Mouse (Mus musculus): Measurements from ENCODE around the gene Pcyox1. TPM values are rescaled to one million over a fixed set of nuclear protein-coding genes. Genes with fewer than 3 reads are reported as not detected.
"Not testable (repeated sequence)": the region's sequence is repeated elsewhere in the genome, so short reads cannot be mapped to it uniquely, and the experiment has no call there.

Pcyox1 gene
- total RNA-seq, 2 experiments from 2014 or later = 95.3 to 104 TPM

DNA sequence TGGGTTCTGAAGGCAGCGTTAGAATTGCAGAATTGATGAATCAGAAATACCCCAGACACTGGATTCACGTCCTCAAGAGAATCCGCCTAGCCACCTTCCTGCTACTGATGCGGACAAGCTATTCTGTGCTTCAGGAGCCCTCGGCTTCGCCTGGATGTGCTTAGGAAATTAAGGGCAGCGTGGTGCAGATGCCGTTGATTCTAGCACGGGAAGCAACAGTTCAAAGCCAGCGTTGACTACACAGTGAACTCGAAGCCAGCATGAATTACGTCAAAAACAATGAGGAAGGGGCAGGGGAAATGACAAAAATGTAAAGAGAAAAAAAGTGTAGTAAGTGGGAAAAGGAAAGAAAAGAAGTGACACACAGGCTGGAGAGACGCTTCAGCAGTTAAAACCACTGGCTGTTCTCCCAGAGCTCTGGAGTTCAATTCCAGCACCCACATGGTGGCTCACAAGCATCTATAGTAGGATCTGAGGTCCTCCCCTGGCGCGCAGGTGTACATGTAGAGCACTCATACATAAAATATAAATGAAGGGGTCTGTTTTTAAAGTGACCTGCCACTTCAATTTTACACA, 26.1 kb downstream of the Pcyox1 start, which contains the start of gene Snrpg:
Gene Snrpg (plus strand): TSS at position 541 of the 576 bp plus-strand sequence.
- no peak for DNase-seq (ENCODE audit: low spot score in 2 of 2)
- intact Hi-C loops (cut with DNase I) = no loop called here

DNA sequence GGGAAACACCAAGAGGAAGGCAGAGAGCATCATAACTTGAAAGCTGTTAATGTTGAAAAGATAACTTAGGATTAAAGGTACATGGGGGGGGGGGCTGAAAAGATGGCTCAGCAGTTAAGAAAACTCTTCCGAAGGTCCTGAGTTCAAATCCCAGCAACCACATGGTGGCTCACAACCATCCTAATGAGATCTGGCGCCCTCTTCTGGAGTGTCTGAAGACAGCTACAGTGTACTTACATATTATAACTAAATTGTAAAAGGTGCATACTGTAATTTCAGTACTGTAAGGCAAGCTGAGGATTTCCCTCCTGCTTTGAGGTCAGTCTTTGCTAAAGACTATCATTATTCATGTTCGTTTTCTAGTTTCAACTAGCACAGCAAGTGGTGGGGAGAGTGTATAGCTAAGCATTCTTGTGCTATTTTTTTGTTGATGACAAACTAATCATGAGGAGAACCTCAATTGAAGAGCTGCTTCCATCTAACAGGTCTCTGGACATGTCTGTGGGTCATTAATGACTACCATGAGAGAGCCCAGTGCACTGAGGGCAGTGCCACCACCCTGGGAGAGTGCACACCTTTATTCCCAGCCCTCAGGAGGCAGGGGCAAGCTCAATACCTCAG, 26.8 kb downstream of the Pcyox1 start:
- no peak for DNase-seq (ENCODE audit: low spot score in 2 of 2)
- intact Hi-C loops (cut with DNase I) = no loop called here

DNA sequence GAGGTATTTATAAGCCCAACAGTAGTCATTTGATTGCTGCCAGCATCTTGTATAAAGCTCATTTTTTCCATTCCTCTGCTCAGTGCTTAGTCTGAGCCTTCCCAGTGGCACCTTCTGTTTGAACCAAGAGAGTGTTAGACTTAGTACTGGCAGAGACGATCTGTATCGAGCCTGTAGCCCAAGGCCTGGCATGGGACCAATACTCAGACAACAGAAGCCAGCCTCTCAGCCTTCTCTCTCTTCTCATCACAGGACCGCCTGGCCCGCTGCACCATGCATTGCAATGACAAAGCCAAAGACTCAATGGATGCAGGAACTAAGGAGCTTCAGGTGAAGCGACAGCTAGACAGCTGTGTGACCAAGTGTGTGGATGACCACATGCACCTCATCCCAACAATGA, 28.5 kb downstream of the Pcyox1 start:
- DNase-seq (ENCODE audit: low spot score in 2 of 2) = peak in 1 of 2 experiments; percentile 53
- intact Hi-C loops (cut with DNase I) = loop anchor here (5.0 kb wide), 1 partner anchor 341 kb away; the partner anchor contains the start of gene Add2

DNA sequence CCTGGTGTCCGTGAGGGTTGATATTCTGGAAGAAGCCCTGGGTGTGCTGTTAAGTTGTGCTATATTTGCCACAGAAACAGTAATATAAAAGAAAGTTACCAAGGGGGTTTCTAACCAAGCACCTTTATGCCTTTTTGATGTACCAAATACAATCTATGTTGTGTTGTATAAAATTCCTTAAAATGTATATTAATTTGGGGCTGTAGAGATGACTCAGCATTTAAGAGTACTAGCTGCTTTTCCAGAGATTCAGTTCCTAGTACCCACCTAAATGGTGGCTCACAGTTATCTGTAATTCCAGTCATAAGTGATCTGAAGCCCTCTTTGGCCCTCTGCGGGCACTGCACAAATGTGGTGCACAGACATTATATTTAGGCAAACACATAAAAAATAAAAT, 30.1 kb downstream of the Pcyox1 start:
- DNase-seq (ENCODE audit: low spot score in 2 of 2) = no peak
- intact Hi-C loops (cut with DNase I) = loop anchor here (5.0 kb wide), 1 partner anchor 340 kb away; the partner anchor contains the start of gene Add2

DNA sequence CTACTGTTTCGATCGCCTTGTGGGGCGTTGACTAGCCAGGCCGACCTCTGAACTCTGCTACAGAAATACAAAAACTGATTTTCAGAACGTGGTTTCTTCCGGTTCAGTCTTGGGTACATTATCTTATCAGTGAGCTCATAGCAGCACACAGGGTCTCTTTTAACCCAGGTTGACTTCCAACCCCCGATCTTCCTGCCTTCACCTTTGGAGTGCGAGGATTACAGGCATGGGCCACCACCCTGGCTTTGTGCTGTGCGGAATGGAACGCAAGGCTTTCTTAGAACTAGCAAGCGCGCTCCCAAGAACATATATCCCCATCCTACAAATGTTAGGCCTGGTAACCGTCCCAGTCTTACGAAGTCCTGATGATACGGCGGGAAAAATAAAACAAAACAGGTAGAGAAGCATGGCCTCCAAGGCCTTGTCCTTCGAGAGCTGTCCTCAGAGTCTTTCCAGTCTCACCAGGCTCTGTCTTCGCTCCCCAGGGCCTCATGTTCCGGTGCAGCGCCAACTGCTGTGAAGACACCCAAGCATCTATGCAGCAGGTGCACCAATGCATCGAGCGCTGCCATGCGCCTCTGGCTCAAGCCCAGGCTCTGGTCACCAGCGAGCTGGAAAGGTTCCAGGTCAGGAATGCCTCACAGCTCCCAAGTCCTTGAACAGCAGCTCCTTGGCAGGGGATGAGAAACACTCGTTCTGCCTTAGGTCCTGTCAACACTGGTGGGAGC, 30.7 kb downstream of the Pcyox1 start:
- DNase-seq (ENCODE audit: low spot score in 2 of 2) = peak; percentile 26 to 28
- intact Hi-C loops (cut with DNase I) = loop anchor here (5.0 kb wide), 1 partner anchor 339 kb away; the partner anchor contains the start of gene Add2

DNA sequence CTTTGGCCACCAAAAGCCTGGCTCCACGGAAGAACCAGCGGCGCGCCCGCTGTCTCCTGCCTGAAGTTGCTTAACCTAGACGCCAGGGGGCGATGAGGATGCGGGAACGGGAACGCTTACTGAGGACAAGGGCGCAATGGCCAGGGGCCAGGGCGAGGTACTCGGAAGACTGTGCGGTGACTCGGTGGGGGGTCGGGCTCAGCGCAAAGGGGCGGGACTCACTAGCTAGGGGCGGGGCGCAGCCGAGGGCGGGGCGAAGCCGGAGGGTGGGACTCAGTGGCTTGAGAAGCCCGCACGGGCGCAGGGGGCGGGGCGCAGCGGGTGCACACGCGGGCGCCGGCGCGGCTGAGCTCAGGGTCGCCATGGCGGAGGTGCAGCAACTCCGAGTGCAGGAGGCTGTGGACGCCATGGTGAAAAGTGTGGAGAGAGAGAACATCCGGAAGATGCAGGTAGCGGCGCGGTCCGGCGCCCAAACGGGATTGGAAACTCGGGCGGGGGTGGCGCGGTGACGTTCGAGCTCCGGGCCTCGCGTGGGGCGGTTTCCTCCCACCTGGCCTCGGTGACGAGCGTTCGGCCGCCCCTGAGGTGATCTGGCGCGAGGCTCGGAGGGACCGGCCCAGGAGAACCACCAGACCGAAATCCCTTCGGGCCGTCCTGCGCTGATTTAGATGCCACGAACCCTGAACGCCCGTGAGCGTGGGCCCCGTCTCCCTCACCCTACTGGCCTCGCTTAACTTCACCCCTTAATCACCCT, 31.4 kb downstream of the Pcyox1 start, which contains the start of gene Fam136a:
Gene Fam136a (plus strand): TSS at position 276 of the 754 bp plus-strand sequence.
- intact Hi-C loops (cut with DNase I) = loop anchor here (2.0 to 5.0 kb wide), 2 partner anchors 31 to 338 kb away; partner anchors contain the start of genes Add2 and Pcyox1

DNA sequence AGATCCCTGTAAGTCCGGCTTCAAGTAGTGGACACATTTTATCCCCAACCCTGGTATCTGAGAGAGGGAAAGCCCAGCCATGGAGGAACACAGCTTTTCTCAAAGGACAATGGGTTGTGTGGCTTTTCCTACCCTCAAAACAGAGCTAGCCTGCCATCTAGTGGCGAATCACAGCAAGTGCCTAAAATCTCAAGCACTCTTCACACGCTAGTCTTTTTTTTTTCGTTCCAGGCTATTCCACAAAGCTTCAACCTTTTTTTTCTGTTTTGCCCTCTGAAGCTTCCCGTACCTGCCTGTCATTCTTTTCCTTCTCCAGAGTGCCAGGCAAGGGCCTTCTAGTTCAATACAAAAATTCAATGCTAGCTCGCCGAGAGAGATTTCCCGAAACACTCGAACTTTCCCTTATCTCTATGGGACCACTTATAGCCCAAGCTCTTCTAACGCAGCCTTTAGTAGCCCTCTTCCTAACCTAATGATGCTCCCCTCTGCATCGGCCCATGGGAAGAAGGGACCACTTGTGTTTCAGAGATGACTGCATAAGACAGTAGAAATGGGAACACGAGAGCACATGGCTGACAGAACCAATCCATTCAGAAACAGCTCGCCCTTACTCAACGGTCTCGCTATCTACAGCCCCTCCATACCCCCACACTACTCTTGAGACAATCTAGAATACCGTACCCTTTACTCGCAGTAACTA, 32.4 kb downstream of the Pcyox1 start:
- intact Hi-C loops (cut with DNase I) = loop anchor here (1.0 to 5.0 kb wide), 3 partner anchors 32 to 337 kb away; partner anchors contain the start of genes Add2 and Pcyox1
- DNase-seq (ENCODE audit: low spot score in 2 of 2) = peak; percentile 60 to 90

More for the DNA sequence above, 31.4 kb downstream of the Pcyox1 start, which contains the start of gene Fam136a:
- peak; percentile 89 to 94 for DNase-seq (ENCODE audit: low spot score in 2 of 2)

DNA sequence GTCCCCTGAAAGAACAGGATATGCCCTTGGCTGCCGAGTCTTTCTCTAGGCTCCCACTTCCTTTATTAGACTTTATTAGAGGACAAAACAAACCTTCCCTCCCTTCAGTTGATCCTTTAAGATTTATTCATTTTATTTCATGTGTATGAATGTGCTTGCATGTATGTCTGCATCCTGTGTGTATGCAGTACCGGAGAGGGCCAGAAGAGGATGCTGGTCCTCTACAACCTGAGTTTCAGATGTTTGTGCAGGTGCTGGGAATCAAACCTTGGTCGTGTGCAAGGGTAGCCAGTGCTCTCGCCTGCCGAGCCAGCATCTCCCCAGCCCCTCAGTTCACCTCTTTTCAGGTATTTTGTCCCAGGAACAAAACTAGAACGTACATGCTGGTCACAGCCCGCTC, 35.6 kb downstream of the Pcyox1 start:
- intact Hi-C loops (cut with DNase I) = no loop called here
- no peak for DNase-seq (ENCODE audit: low spot score in 2 of 2)

DNA sequence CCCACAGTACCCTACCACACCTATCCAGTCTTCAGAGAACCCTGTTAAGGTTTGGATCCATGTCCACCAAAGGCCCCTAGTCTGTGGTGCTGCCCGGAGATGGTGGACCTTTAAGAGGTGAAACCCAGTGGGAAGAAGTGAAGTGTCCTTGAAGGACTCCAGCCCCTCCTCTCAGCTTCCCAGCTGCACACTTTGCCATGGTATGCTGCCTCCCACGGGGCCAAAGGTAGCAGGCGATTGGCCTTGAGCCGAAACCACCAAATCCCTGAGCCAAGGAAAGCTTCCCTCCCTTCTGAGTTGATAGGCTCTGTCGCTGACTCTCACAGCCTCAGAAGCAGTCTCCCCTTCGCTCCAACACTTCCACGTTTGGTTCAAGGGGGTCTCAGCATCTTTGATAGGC, 36.3 kb downstream of the Pcyox1 start:
- intact Hi-C loops (cut with DNase I) = no loop called here
- no peak for DNase-seq (ENCODE audit: low spot score in 2 of 2)

DNA sequence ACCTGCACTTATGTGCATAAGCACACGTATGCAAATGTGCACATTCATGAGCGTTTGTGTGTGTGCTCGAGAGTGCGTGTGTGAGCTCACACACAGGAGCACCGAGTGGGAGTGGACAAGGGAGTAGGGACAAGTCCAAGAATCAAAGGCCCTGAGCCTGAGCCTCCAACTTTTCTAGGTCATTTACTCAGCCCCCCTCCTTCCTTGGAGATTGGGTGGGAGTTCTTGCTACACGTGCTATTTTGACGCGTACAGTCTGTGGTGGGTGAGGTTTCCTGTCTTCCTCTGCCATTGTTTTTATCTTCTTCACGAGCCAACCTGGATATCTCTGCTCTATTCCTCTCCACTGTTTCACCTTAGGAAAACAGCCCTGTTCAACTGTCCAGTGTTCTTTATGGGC, 40.0 kb downstream of the Pcyox1 start:
- DNase-seq (ENCODE audit: low spot score in 2 of 2) = no peak
- intact Hi-C loops (cut with DNase I) = no loop called here

DNA sequence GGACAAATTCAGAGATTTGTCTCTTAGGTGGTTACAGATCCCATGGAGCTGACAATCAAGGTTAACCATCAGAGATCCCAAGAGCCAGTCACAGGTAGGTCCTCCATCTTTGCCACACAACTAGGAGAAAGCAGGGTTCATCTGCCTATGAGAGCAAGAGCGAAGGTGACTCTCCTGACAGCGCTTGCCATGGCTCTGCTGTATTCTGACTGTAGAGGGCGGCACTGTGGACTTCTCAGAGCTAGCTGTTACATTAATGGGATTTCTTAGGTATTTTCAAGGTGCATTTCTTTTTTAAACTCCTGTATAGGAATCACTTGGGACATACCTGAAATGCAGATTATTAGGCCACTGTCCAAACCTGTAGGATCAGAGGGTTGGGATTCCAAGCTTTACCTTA, 42.0 kb downstream of the Pcyox1 start:
- intact Hi-C loops (cut with DNase I) = no loop called here
- no peak for DNase-seq (ENCODE audit: low spot score in 2 of 2)

DNA sequence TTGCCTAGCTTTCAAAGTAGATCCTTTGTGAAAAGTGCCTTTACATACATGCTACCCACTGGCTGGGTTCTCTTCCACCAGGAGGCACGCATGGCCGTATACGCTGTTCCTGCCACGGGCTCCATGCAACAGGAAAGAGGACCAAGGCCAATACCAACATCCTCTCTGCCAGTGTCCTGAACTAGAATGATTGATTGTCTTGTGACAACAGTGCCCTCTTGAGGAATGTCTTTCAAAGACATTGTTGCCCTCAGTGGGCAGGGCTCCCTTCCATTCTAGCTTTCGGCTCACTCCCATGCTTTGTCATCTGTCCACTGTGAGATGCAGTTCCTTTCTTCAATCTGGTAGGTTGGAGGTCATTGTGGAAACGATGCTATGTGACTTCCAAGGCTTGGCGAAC, 47.7 kb downstream of the Pcyox1 start:
- DNase-seq (ENCODE audit: low spot score in 2 of 2) = peak in 1 of 2 experiments; percentile 42
- intact Hi-C loops (cut with DNase I) = loop anchor here (5.0 kb wide), 1 partner anchor 157 kb away; no protein-coding TSS in a partner anchor

DNA sequence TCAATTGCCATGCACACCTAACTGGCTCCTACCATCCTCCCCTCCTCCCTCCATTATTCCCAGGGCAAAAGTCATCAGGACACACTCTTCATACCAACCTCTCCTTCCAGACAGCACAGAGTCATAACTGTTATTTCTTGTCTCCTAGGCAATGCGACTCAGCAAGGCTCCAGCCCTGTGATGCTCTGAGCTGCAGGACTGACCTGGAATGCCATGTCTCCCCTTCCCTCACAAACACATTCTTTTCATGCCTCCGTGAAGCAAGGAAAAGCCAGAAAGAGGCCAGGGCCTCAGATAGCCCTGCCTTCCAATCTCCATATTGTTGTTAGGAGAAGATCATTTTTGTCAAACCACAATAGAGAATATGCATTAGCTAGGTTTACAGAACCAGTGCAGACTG, 50.9 kb downstream of the Pcyox1 start:
- intact Hi-C loops (cut with DNase I) = loop anchor here (5.0 kb wide), 1 partner anchor 154 kb away; no protein-coding TSS in a partner anchor

DNA sequence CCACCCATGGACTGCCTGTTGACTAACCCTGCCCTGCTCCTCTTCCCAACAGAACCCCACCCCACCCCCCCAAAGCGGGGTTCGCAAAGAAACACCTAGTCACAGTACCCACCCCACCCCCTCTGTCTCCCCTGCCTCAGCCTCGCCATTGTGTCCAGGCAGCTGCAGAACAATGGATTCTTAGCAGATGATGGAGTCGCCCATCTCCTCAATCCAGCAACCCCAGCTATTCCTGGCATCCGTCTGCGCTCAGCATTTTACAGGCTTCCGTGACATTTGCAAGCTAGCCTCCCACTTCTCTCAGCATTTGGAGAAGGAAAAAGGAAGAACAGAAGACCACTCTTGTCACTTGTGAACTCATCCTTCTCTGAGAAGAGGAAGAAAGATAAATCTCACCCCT, 53.3 kb downstream of the Pcyox1 start:
- intact Hi-C loops (cut with DNase I) = no loop called here
- DNase-seq (ENCODE audit: low spot score in 2 of 2) = peak in 1 of 2 experiments; percentile 72

More for the DNA sequence above, 50.9 kb downstream of the Pcyox1 start:
- DNase-seq (ENCODE audit: low spot score in 2 of 2) = no peak

DNA sequence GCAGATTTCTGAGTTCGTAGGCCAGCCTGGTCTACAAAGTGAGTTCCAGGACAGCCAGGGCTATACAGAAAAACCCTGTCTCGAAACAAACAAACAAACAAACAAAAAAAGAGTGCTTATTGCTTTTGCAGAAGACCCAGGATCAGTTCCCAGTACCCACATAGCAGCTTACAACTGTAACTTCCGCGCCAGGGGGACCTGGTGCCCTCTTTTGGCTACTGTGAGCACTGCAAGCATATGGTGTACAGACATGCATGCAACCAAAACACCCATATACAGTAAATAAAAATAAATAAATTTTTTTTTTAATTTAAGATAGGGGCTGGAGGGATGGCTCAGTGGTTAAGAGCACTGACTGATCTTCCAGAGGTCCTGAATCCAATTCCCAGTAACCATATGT, 60.6 kb downstream of the Pcyox1 start:
- DNase-seq (ENCODE audit: low spot score in 2 of 2); intact Hi-C loops (cut with DNase I): not testable (repeated sequence)
